Mouse (Mus musculus) cerebellum, adult (tissue): ENCODE data around the gene Sctr.

Experiments used
- ATAC-seq: cut with Nextera tagmentation; 2 replicates; pipeline ENCODE4 v1.9.2; 2017; ENCODE audit warnings: mild to moderate bottlenecking, moderate library complexity, mixed read lengths; ENCODE audit not compliant: insufficient number of reproducible peaks, low FRiP score, low TSS enrichment

The Sctr gene

DNA sequence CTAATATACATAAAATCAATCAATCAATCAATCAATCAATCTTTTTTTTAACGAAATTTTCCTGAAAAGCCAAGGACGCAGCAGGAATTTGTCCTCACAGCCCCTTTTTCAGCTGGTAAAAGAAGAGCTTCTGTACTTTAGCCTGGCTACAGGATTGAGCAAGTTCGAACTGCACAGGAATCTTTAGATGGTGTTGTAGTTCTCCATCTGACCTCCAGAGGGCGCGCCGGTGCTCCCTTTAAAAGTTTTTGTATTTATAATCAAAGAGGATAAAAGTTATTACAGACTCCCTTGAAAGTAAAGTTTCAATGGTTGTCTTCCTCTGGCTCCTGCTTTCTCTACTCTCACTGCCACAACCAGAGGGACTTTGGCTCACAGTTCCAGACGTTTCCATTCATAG is 91.6 kb downstream of the Sctr start:
- ATAC-seq: no peak

DNA sequence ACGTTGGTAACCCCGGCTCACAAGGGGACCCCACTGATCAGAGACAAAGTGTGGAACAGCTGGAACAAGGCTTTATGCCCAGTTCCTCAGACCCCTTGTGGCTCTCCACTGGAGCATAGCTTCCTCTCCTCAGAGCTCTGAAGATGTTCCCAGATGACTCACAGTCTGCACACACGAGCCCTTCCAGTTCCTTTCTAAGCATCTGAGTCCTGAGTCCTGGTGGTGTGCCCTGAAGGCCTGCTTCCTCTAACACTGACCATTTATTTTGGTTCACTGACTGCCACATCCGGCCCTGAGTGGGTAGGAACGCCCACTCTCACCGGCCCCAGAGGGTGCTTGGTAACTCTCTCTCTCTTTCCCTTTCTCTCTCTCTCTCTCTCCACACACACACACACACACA is 92.8 kb downstream of the Sctr start:
- ATAC-seq: no peak

DNA sequence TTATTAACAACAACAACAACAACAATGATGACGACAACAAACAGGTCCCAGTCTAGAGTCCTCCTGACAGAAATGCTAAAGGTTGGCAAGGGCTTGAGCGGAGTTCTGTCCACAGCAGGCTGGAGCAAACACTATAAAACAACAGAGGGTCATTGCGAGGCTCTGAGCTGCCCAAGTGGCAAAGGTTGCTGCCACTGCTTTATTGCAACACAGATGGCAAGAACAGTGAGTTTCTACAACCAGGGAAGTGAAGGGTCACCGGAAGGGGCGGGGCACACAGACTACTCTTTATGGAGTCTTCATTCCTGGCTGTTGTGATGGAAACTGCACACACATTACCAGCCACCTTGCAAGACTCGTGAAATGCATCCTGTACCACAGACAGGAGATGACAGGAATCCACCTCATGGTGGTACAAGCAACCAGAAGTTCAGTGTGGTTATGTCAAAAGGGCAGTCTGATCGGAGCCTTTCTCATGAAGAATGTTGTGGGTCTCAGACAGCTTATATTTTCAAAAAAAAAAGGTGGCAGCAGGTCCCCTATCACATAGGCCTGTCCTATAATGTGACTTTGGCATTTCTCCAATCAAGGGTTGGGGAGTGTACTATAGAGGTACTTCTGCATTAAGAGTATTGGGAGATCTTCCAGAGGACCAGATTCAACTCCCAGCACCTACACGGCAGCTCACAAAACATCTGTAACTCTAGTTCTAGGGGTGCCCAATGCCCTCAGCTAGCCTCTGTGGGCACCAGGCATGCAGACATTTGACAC is 93.9 kb downstream of the Sctr start:
- no peak for ATAC-seq

DNA sequence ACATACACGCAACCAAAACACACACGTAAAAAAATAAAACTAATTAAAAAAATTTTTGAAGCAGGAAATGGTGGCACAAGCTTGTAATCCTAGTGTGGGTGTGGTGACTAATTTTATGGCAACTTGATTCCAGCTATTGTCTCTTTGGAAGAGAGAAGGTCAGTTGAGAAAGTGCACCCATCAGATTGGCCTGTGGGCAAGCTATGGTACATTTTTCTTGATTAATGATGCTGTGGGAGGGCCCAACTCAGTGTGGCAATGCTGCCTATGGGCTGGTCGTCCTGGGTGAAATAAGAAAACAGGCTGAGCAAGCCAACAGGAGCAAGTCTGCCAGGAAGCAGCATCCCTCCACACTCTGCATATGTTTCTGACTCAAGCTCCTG is 94.5 kb downstream of the Sctr start:
- no peak for ATAC-seq

DNA sequence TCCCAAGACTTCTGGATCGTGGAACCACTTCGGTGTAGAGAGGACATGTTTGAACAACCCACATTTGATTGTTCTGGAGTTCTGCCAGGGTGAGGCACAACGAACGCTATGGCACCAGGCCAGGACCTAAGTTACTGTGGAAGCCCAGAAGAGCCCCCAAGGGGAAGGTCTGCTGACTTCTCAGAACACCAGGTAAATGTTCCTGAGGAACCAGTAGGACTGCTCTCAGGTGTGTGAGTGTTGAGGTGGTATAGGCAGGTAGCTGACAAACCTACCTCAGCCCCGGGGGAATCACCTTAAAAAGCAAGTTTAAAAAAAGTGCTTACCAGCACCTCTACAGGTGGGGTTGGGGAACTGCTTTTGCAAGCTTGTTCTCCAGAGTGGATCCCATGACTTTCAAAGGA is 98.9 kb downstream of the Sctr start:
- no peak for ATAC-seq

DNA sequence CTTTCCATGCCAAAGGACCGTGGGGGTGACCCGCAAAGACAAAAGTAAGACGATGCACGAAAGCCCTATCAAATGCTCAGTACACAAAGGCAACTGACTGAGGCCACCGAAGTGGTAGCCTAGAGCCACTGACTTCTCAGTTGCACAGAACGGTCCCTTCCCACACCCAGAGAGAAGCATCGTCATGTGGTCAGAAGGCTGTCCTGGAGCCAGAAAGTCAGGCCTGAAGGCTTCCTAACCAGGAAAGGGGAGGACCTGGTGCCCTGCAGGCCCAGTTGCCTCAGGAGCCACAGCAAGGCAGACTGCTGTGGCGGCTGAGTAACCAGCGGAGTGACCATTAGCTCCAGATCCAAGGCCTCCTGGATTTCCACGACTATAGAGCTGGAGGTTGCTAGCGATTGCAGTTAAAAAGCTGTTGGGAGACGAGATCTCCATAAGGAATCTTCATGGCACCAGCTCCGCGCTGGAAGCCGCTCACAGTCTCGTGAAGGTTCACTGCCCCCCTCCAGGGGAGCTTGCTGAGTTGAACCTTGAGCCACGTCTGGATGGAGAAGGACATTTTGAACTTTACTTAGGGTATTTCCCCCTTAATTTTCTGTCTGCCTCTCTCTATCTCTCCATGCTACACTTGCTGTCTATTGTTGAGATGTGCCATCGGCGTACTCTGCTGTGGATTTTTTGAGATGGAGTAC is 103.2 kb downstream of the Sctr start:
- no peak for ATAC-seq

DNA sequence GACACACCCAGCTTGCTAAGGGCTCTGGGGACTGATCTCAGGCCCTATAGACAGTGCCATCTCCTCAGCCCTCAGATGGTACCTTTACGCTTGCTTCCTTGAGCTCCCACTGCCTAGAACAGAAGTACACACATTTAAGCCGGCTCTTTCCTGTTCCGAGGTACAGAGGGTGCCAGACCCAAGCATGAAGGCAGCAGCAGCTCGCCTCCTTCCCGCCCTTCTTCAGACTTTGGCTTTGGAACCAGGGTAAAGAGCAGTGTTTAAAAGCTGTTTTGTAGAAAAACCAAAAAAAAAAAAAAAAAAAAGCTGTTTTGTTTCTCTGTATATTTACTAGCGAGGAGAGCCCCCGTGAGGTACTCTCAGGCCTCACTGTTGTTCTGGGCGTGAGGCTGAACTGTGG is 105.1 kb downstream of the Sctr start:
- ATAC-seq: no peak

DNA sequence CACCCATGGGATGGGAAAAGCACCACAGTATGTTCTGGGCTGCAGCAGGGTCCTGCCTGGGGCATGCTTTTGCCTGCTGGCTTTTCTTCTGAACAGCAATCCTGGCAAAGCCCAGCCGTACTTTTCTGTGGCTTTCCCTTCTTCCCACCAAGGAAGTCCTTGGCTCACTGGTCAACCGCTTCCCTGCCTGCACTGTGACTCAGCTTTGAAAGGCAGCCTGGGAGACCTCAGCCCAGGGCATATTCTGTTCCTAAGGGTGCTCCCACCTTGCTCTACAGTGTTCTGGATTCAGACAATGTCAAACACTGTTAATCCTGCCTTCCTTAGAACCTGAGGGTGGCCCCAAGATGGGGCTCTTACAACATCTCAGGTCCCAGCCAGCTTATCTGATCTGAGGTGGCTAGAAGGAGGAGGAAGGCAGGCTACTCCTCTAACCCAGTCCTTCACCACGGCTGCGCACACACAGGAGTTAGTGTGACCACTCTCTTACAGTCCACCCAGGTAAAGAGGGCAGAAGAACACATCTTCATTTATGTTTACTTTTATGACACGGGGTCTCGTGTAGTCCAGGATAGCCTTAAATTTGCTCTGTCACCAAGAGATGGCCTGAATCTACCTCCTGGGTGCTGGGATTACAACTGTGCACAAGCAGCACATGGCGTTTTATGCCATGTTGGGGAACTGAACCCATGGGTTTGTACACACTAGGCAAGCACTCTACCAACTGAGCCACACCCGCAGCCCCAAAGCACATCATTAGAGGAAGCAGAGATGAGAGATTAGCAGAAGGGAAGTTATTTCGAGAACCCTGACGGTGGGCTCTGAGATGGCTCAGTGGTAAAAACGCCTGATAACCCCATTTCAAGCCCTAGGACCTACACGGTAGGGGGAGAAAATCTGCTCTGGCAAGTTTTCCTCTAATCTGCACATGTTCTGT is 105.8 kb downstream of the Sctr start:
- ATAC-seq: no peak
